Mouse (Mus musculus) cerebellum, adult 18-20 months (tissue): ENCODE data around the gene Pard3b.
A peak's percentile ranks its signal among the peaks of the same experiment; 100 is the strongest.

Source experiments
- DNase-seq, 2 experiments: peaks; one replicate each; pipeline ENCODE4 v3.0.0; 2021

The Pard3b gene

DNA sequence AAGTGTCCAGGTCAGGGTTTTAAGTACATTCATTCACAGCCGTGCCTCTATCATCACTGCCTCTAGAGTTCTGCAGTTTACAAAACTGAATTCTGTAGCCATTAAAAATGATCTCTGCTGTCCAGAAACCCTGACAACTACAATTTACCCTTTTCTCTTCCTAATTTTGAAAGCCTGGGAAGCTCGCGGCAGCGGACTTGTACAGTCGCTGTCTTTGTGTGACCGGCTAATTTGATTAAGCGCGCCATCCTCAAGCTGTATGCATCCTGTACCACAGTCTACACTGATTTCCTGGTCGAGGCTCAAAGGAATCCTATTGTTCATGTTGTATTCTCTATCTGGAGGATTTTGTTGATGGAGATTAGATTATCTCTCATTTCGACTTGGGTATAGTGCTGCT, 448.8 kb downstream of the Pard3b start:
- no peak for DNase-seq

- no peak for DNase-seq
These were observed 456.3 kb downstream of the Pard3b start for GRCm38 (mm10) chr1:62094885-62095284.

DNA sequence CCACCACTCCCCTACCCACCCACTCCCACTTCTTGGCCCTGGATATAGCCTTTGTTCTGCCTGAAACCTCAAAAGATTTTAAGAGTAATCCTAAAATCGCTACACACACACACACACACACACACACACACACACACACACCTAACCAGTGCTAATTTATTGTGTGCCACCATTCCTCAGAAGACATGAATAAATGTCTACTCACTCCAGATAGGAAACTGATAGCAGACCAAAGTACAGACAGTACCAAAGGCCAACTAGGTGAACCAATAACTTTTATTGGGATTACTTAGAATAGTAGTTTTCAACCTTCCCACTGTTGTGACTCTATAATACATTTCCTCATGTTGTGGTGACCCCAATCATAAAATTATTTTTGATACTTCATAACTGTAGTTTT, 483.8 kb downstream of the Pard3b start:
- DNase-seq: no peak

GRCm38 (mm10) chr1:62129186-62129585, 490.6 kb downstream of the Pard3b start:
- no peak for DNase-seq

DNA sequence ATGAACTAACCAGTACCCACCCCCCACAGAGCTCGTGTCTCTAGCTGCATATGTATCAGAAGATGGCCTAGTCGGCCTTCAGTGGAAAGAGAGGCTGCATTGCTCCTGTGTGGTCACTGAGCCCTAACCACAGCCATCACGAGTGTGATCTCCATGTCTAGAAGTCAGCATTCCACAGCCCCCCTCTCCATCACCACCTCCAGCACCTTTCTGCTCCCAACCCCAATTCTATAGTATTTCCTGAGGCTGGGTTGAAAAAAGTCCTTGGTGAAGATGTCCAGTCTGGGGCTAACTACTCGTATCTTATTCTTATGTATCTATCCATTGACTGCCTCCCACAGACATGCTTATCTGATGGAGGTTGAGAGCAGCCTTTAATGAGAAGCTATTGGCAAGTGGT, 509.5 kb downstream of the Pard3b start:
- DNase-seq: no peak

- no peak for DNase-seq
These were observed 510.2 kb downstream of the Pard3b start for GRCm38 (mm10) chr1:62148786-62149185.

- DNase-seq: no peak
These were observed 517.3 kb downstream of the Pard3b start for GRCm38 (mm10) chr1:62155970-62156369.

DNA sequence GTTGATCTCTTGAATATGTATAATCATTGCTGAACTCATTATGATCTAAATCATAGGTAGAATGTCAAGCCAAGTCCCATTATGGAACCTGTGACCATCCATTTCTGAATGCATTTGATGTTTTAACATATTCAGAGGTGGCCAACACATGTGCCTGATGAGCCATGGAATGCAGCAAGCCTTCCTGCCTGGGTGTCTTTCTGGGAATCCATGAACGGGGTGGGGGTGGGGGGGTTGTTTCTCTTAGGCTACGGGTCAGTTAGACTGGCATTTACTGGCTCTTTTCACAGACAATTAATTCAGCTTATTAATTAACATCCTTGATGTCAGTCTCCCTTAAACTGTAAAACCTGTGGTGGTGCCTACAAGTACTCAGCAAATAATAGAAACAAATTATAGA, 521.0 kb downstream of the Pard3b start:
- no peak for DNase-seq

DNA sequence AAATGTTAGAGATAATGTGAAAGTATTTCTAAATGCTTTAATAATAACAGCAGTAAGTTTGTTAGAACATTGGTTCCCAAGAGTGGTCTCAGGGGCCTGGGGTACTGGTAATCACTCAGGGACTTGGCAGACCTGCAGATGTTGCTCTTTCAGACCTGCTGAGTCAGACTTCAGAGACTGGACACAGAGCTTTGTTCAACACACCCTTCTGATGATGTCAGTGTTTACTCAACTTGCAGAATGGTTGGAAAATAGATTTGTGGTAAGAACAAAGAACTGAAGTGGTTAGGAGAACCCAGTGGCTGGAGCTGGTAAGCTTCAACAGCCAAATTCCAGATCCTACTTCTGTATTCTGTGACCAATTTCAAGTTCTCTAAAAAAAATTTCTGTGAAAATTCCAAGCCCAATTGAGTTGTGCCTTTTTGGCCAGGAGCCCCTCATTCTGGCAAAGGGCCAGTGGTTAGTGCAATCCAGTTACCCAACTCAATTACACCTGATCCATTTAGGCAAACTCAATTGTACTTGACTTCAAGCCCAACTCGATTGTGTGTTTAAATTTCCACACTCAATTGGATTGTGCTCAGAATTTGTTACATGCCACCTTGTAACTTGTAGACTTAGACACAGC, 536.5 kb downstream of the Pard3b start:
- DNase-seq: no peak

DNA sequence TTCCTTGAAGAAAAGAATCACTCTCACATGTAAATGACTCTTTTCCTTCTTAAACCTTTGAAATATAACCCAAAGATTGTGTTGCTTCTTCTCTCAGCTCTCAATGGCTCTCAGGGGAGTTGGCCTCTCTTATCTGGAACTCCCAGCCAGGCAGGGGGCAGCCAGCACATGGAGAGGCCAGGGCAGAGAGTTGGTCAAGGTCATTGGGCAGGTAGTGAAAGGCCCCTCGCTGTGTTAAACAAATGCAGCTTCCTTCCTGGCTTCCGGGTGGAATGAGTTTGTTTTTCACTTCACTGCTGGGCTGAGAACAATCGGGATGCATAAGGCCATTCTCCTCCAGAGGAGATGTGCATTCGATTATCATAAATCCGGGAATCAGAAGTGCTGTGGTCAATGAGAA, 543.0 kb downstream of the Pard3b start:
- DNase-seq: no peak

- DNase-seq: no peak
These were observed 544.0 kb downstream of the Pard3b start for GRCm38 (mm10) chr1:62182634-62183033.

DNA sequence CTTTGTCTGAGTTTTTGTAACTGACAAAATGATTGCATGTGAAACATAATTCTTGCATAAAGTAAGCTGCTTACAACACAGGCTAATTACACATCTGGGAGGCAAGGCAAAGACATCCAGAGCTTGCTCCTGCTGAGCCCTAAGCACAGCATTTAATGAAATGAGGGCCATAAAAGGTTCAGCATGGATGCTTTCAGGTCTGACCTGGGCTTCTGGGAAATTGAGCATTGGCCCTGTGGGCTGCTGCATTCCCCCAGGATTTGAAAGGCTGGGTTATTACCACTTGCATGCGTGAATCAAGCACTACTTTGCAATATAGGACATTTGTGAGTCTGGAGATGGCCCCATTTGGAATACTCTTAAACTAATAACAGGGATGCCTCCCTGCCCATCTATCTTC, 552.2 kb downstream of the Pard3b start:
- no peak for DNase-seq

DNA sequence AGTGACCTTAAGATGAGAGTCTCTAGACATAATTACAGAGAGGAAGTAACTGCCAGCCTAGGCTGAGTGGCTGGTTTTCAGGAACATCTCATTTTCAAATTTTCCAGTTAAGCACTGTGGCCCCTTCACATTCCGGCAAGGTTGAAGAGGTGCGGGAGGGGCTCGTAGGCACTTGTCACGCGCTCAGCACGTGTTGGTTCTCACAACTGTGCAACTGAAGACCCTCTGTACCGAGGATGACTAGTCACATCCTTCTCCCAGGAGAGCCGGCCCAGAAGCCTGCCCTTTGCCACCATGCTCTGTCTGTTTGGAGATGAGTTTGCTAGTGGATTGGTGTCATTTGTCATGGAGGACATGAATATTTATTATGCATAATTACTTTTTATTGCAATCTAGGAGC, 558.9 kb downstream of the Pard3b start:
- no peak for DNase-seq

DNA sequence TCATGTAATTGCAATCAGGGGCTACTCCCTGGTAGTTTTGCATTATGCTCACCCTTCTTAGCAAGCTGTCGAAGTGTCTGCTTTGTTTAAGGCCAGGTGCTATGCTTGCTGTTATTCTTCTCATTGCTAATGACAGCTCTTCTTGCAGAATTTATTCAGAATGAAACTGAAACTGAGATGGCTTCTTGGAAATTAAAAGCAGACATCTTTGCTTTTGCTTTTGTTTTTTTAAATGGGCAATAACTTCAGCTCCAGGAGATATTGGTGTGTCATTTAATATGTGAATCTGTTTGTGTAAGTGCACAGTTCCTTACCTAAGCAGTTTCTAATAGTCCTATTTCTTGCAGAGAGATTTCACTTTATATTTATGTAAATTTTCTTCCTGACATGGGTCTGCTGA, 562.3 kb downstream of the Pard3b start:
- DNase-seq: no peak

DNA sequence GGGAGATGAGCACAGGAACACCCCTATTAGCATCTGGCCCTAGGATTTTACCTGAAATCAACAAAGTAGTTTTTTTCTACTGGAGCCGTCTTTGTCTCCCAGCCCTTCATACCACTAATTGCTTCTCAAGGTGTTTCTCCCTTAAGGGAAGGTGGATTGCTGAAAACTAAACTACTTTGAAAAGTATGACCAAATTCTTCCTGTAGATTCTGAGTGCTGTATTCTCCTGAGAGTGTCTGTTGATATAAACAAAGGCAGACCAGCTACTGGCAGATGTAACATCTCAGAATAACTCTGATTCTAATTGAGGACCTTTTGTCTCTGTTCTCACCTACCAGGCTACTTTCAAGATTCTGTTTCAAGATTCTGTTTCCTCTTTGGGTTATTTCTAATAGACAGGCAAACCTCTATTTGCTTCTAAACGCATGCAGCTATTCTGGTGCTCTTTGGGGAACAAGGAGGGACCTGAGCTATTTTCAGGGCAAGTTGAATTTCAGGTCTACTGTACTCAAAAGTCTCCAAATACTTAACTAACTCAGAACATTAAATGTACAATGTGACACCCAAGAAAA, 563.1 kb downstream of the Pard3b start:
- no peak for DNase-seq

DNA sequence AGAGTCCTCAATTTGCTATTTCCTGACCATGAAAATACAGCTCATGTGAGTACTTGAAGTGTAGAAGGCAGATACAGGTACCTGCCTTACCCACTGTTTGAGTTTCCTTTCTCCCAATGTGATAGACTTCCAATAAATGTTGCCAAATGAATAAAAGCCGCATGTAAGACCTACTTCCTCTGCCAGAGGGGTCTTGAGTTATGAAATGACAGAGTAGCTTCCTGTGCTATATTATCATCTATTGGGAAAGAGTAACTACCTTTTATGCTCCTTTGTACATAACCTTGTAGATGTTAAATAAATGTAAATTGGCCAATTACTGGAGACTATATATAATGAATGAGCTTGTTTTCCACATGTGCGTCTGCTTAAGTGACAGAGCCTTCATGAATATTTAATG, 574.7 kb downstream of the Pard3b start:
- no peak for DNase-seq

DNA sequence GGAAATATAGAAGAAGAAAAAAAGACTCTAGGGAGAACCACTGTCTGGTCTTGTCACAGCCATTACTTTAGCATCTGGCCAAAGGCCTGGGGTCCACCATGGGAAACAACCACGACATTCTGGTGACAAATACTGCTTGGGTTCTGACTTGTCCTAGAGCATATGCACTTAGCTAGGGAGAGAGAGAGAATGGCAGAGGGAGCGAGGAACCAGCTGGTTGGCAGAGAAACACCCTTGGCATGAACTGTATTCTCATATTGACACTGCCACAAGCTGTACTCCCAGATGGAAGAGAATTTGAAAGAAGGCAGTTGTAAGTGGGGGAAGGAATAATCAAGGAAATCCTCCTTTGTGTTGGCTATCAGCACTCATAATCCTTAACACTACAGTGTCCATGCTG, 577.2 kb downstream of the Pard3b start:
- DNase-seq: peak; percentile 19 to 28

- no peak for DNase-seq
These were observed 577.9 kb downstream of the Pard3b start for GRCm38 (mm10) chr1:62216568-62216967.

GRCm38 (mm10) chr1:62229129-62229528, 590.5 kb downstream of the Pard3b start:
- DNase-seq: no peak

GRCm38 (mm10) chr1:62234039-62234438, 595.4 kb downstream of the Pard3b start:
- DNase-seq: no peak

DNA sequence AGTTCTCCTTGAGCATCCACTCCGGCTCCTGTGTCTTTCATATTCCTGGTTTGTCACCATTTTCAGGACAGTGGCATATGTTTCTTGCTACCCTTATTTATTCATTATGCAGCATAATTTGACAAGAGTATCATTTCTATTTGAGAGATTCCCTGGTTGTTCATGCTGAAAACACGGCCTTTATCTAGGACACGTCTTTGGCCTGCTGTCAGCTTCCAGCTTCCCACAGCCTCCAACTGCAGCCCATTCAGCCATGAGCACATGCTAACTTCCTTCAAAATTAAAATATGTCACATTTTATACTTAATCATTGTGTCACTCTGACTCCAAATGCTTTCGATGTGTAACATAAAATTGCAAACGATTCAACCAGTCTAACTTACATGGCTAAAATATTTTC, 596.5 kb downstream of the Pard3b start:
- DNase-seq: no peak

GRCm38 (mm10) chr1:62244191-62244984, 605.8 kb downstream of the Pard3b start:
- no peak for DNase-seq

DNA sequence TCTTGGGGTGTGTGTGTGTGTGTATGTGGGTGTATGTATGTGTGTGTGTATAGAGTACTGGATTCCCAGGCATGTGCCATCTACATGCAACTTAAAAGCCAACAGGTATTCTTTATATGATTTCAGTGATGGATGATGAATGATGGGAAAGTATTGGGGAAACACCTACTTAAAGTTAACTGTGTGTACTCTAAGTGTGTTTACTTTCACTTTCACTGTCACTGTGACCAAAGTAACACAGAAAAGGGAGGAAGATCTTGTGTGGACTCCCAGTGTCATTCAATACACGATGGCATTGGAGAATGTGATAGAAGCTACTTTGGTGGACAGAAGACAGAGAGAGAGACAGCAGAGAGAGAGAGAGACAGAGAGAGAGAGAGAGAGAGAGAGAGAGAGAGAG, 613.8 kb downstream of the Pard3b start:
- DNase-seq: no peak

- DNase-seq: no peak
These were observed 615.7 kb downstream of the Pard3b start for GRCm38 (mm10) chr1:62254316-62254715.
